Mouse (Mus musculus) liver, adult (tissue): ENCODE data around the gene Gm20518.

Source experiments
- GATA4 ChIP-seq: IDR thresholded peaks from 2 replicates; pipeline ENCODE4 v1.6.1; 2014; ENCODE audit warnings: mild to moderate bottlenecking, low read length; ENCODE audit not compliant: insufficient replicate concordance

The Gm20518 gene

DNA sequence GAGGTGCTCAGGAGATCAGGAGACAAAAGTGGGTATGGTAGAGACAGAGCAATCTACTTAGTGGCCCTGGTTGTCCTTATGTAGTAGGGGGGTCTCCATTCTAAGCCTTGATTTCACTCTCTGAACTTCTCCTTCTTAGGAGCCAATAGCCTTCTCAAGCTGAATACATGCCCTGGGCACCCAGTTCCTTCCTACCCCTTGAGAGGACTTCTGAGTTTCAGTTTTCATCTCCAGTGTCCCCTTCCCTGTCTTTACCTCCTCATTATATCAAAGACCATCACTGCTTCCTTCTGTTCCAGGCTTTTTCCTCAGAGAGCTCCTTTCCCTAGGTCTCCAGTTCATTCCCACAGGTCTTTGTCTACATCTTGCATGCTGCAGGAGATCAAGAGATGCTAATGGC, 95.0 kb downstream of the Gm20518 start:
- TF ChIP-seq GATA4, result no peak

DNA sequence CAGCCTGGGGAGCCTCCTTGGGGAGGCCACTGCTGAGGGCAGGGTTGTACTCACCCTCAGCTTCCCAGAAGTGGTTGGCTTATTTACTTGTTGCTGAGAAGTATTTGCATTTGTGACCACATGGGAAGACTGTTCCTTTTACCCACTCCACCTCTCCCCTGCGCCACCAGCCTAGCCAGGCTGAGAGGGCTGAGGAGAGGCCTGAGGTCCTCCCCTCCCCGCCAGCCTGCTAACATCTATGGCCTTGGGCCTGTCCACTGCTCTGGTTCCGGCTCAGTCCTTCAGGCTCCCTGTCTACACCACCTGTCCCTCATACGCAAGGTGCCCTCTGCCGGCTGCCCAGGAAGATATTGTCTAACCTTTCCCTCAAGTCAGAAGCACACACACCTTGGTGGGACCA, 95.8 kb downstream of the Gm20518 start:
- TF ChIP-seq GATA4, result no peak

DNA sequence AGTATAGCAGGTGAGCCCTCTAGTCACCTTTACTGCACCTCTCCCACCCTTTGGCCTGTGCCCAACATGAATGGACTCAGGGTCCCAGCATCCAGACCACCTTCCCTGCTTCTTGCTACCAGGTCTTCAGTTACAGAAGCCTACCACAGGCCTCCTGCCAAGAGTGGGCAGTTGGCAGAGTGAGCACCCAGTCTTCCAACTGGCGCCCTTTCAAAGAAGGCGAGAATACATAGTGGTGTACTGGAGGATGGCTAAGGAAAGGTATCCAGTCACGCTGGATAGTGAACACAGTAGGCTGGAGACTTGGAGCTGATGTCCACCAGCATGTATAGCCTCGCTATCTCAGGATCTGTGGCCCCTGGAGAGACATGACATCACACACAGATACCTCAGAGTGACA, 97.4 kb downstream of the Gm20518 start:
- TF ChIP-seq GATA4, result no peak

DNA sequence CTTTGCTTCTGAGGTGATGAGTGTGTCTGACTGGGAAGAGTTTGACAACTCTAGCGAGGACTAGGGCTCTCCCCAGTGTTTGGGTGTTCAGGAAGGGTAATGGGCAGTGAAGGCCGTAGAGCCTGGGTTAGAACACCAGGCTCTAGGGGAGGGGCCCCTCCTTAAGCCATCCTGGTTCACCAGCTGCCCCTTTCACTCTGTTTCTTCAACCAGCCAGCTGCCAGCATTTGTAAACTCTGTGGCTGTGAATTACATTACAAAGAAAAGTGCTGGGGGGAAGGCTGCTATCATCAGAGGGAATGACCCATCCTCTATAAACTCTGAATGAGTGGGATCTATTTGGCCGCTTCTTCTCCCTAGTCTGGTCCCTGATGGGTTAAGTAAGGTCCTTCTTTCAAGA, 98.7 kb downstream of the Gm20518 start:
- TF ChIP-seq GATA4, result no peak

DNA sequence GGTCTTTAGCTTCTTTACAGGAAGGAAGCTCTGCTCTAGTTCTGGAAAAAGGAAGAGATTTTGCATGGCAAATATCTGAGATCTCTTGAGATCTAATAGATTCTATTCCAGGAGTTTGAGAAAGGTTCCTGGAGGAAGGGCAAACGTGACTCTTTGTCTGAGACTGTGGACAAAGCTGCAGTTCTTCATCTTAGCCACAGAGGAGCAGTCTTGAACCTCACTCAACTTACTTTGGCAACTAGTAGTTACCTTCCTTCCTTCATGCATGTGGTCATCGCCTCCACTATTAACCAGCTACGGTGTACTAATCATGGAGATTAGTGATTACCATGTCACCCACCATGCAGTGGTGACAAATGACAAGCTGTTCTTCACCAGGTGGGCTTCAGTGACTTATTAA, 106.1 kb downstream of the Gm20518 start:
- no peak for TF ChIP-seq GATA4
